Mouse (Mus musculus): Measurements from ENCODE around the gene Fhl1. TPM values are rescaled to one million over a fixed set of nuclear protein-coding genes. Genes with fewer than 3 reads are reported as not detected.

The Fhl1 gene
- total RNA-seq (2014; rRNA removed) (189 and 208 TPM in 2 replicates), polyA plus RNA-seq (2015; fragmentation: Nextera tagmentation; extraction: Ambion mirVana) (198 and 201 TPM in 2 replicates)

DNA sequence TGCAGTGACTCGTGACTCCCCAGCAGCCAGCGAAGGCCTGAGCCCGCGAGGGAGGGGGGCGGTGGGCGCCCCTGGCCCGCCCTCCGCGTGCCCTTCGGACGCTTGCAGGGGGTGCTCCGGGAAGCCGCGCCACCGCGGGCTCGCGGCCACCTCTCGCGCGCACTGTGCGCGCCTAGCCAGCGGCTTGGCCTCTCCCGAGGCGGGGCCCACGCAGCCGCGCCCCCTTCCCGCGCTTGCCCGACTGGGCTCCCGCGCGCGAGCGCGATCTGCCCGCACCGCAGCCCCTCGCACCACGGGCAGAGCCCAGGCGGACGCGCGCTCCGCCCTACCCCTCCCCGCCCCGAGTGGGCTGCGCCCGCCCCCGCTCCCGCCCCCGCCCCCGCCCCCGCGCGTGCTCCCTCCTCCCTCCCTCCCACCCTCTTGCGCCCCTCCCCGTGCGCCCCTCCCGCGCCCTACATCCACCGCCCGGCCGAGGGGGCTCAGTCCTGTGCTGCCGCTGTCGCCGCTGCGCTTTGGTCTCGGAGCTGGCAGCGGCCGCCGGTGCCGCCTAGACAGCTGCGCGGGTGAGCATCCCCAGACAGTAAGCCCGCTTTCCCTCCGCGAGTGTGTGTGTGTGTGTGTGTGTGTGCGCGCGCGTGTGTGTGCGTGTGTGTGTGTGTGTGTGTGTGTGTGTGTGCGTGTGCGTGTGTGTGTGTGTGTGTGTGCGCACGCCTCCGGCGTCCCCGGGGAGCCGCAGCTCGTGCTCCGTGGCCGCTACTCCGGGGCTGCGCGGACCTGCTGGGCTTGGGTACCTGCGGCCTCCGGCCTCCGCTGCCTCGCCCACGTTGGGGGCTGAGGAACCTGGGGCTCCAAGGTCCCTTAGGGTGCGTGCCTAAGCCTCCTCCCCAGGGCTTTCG, at the start of gene Fhl1:
TSS of gene Fhl1 (plus strand) at position 482 of the 896 bp plus-strand sequence.
- Histone ChIP-seq H3K27ac (peak within 1 kb of the TSS; percentile 81), H3K4me1 (ENCODE audit: insufficient read depth, low read length) (no peaks in the 10 kb centered on the region), H3K9me3 (ENCODE audit: low read length) (no peaks in the 10 kb centered on the region), H3K4me3 (ENCODE audit: low read length) (peak within 1 kb of the TSS; percentile 56), H3K9ac (replicated peaks; ENCODE audit: low read length) (peak within 1 kb of the TSS; percentile 59), H3K36me3 (ENCODE audit: insufficient read depth, low read length) (no peaks in the 10 kb centered on the region), H3K27me3 (ENCODE audit: insufficient read depth, low read length) (no peaks in the 10 kb centered on the region), H3K4me2 (ENCODE audit: low read depth, low read length) (peak within 1 kb of the TSS; percentile 57)
- ATAC-seq (peak; percentile 94), DNase-seq (ENCODE audit: low spot score) (peak; percentile 86)
- TF ChIP-seq CTCF (IDR thresholded peaks at IDR 0.05; ENCODE audit: low read depth): no peak
- WGBS: 27% methylated on average over 59 of the region's 106 CpGs

DNA sequence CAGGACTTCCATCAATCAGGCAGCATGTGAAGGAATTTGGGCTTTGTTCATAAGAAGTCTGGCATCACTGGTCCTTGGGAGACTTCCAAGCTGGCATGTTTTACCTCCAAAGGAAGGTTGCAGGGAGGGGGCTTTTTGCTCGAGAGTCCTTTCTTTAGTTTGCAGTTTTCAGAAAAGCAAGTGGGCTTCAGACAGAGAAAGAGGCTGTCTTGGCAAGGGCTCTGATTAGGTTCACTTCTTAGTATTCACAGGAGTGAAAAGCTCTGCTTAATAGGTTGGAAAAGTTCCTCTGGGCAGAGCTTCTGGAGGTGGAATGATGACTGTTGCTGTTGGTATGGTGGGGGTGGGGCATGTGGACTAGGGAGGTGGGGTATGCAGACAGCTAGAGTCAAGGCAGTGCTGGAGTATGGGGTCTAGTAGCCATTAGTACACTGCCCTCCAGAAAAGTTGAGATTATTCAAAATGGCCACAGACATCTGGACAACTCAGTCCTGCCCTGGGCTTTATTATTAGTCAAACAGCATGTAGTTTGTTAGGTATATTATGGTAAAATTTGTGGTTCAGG, 49.3 kb upstream of the Fhl1 start:
- WGBS: 43% methylated on average over 1 of the region's 1 CpGs
- Histone ChIP-seq H3K36me3 (ENCODE audit: insufficient read depth, low read length) (no peaks in the 10 kb centered on the region), H3K9ac (replicated peaks; ENCODE audit: low read length) (no peak overlapping the region), H3K4me1 (ENCODE audit: insufficient read depth, low read length) (no peaks in the 10 kb centered on the region), H3K4me3 (ENCODE audit: low read length) (no peak overlapping the region), H3K27ac (no peak overlapping the region), H3K27me3 (ENCODE audit: insufficient read depth, low read length) (no peaks in the 10 kb centered on the region), H3K4me2 (ENCODE audit: low read depth, low read length) (no peak overlapping the region), H3K9me3 (ENCODE audit: low read length) (no peaks in the 10 kb centered on the region)
- ATAC-seq: peak; percentile 43; the same call in 1 of the 2 replicates
- DNase-seq (ENCODE audit: low spot score): peak; percentile 30
- TF ChIP-seq CTCF (IDR thresholded peaks at IDR 0.05; ENCODE audit: low read depth): no peak

DNA sequence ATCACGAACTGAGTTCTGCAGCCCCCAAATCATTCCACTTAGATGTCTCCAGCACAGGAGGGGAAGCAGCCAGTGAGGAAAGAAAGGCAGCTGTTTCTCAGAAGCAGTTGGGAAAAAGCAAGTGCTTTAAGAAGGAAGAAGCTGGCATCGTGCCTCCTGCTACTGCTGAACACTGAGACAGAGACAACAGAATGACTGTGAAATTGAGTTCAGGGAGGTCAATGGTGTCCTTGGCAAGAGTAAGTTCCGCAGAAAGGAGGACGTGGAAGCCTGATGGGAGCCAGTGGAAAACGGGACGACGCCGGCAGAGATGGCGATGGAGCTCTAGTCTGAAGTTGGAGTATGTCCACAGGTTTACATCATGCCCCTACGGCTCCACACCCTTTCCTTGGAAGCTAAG, 48.1 kb upstream of the Fhl1 start:
- H3K36me3 ChIP-seq (ENCODE audit: insufficient read depth, low read length): no peaks in the 10 kb centered on the region
- H3K9me3 ChIP-seq (ENCODE audit: low read length): no peaks in the 10 kb centered on the region
- WGBS: 59% methylated on average over 10 of the region's 10 CpGs
- peak; percentile 28 for DNase-seq (ENCODE audit: low spot score)
- H3K4me2 ChIP-seq (ENCODE audit: low read depth, low read length): no peak overlapping the region
- H3K4me3 ChIP-seq (ENCODE audit: low read length): no peak overlapping the region
- H3K9ac ChIP-seq (replicated peaks; ENCODE audit: low read length): no peak overlapping the region
- H3K4me1 ChIP-seq (ENCODE audit: insufficient read depth, low read length): no peaks in the 10 kb centered on the region
- no peak for ATAC-seq
- no peak for TF ChIP-seq CTCF (IDR thresholded peaks at IDR 0.05; ENCODE audit: low read depth)
- H3K27ac ChIP-seq: no peak overlapping the region
- no peaks in the 10 kb centered on the region for H3K27me3 ChIP-seq (ENCODE audit: insufficient read depth, low read length)

DNA sequence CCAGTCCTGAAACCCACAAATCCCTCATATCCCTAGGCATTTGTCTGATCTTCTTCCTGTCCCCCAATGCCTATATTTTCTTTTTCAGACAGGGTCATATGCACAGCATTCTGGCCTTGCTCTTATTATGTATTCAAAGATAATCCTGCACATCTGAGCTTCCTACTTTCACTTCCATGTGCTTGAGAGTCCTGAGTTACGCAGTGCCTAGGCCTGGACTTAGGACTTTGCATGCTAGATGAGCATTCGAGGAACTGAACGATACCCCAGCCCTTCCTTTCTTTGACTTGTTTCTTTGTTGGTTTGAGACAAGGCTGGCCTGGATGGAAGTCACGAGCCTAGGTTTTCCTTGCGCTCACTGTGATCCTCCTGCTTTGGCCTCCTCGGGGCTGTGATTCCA, 39.0 kb upstream of the Fhl1 start:
- 87% methylated on average over 6 of the region's 6 CpGs for WGBS
- Histone ChIP-seq H3K27me3 (ENCODE audit: insufficient read depth, low read length) (no peaks in the 10 kb centered on the region), H3K36me3 (ENCODE audit: insufficient read depth, low read length) (no peaks in the 10 kb centered on the region), H3K9ac (replicated peaks; ENCODE audit: low read length) (no peak overlapping the region), H3K4me2 (ENCODE audit: low read depth, low read length) (no peak overlapping the region), H3K27ac (no peak overlapping the region), H3K4me3 (ENCODE audit: low read length) (no peak overlapping the region), H3K9me3 (ENCODE audit: low read length) (no peaks in the 10 kb centered on the region), H3K4me1 (ENCODE audit: insufficient read depth, low read length) (no peaks in the 10 kb centered on the region)
- DNase-seq (ENCODE audit: low spot score) (no peak), ATAC-seq (no peak)
- no peak for TF ChIP-seq CTCF (IDR thresholded peaks at IDR 0.05; ENCODE audit: low read depth)

DNA sequence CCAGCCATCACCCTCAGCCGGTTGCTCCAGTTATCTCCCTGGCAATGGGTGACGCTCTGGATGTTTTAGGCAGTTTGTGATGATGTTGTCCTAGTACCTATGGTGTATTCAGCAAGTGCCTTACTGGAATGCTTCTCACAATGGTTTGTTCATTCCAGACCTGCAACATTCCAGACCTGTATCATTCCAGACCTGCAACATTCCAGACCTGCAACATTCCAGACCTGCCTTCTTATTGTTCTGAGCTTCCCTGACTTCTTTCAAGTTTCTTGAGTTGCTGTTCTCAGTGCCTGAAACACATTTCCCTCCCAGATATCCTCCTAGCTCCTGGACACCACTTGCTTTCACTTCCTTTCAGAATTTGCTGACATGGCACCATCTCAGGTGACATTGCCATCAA, 37.0 kb upstream of the Fhl1 start:
- H3K27ac ChIP-seq: no peak overlapping the region
- 88% methylated on average over 2 of the region's 2 CpGs for WGBS
- H3K9me3 ChIP-seq (ENCODE audit: low read length): no peaks in the 10 kb centered on the region

DNA sequence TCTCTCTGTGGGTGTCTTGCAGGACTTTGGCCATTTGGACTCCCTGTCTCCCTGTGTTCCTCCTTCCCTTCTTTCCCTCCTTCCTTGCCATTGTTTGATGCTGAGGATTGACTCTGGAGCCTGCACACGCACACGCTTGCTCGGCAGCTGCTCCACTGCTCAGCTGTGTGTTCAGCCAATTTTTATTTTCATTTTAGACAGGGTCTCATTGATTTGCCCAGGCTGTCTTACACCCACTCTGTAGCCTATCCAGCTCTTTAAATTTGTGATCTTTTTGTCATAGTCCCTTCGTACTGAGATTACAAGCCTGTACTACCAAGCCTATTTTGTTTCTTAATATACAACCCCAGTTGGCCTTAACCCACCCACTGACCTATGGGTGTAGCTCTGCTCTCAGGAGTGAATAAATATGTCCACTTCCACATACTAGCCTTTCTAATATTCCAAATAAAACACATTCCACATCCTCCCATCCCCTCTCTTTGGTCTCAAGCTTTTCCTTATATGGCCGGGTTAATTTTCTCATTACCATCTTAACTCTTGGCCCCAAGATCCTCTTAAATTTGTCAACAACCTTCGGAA, 34.3 kb upstream of the Fhl1 start:
- no peaks in the 10 kb centered on the region for H3K27me3 ChIP-seq (ENCODE audit: insufficient read depth, low read length)
- no peaks in the 10 kb centered on the region for H3K36me3 ChIP-seq (ENCODE audit: insufficient read depth, low read length)
- no peak overlapping the region for H3K4me2 ChIP-seq (ENCODE audit: low read depth, low read length)
- DNase-seq (ENCODE audit: low spot score) (no peak), ATAC-seq (no peak)
- no peak overlapping the region for H3K4me3 ChIP-seq (ENCODE audit: low read length)
- no peak overlapping the region for H3K27ac ChIP-seq
- no peak for TF ChIP-seq CTCF (IDR thresholded peaks at IDR 0.05; ENCODE audit: low read depth)
- WGBS: 88% methylated on average over 6 of the region's 6 CpGs
- no peak overlapping the region for H3K9ac ChIP-seq (replicated peaks; ENCODE audit: low read length)
- H3K4me1 ChIP-seq (ENCODE audit: insufficient read depth, low read length): no peaks in the 10 kb centered on the region
- no peaks in the 10 kb centered on the region for H3K9me3 ChIP-seq (ENCODE audit: low read length)

More for the DNA sequence above, 37.0 kb upstream of the Fhl1 start:
- Histone ChIP-seq H3K4me3 (ENCODE audit: low read length) (no peak overlapping the region), H3K4me2 (ENCODE audit: low read depth, low read length) (no peak overlapping the region), H3K36me3 (ENCODE audit: insufficient read depth, low read length) (no peaks in the 10 kb centered on the region), H3K4me1 (ENCODE audit: insufficient read depth, low read length) (no peaks in the 10 kb centered on the region), H3K9ac (replicated peaks; ENCODE audit: low read length) (no peak overlapping the region), H3K27me3 (ENCODE audit: insufficient read depth, low read length) (no peaks in the 10 kb centered on the region)
- DNase-seq (ENCODE audit: low spot score) (no peak), ATAC-seq (no peak)
- TF ChIP-seq CTCF (IDR thresholded peaks at IDR 0.05; ENCODE audit: low read depth): no peak
